Mouse (Mus musculus) kidney, adult 2 months (tissue): ENCODE results near the gene Vmn1r172. TPM values are rescaled to one million over a fixed set of nuclear protein-coding genes. Genes with fewer than 3 reads are reported as not detected.
"Not testable (repeated sequence)": the region's sequence is repeated elsewhere in the genome, so short reads cannot be mapped to it uniquely, and the experiment has no call there.

Source experiments
- DNase-seq: peaks from one replicate; pipeline ENCODE4 v3.0.0; 2021
- H3K27ac ChIP-seq: fragments of 200-500 bp; 2 replicates; pipeline ENCODE4 v1.5.1; 2012; ENCODE audit warnings: low read depth, low read length, control low read depth, inconsistent platforms; ENCODE audit not compliant: insufficient read depth
- H3K27me3 ChIP-seq: fragments of 200-500 bp; replicated peaks from 2 replicates; pipeline ENCODE4 v1.6.1; 2012; ENCODE audit warnings: mild to moderate bottlenecking, moderate library complexity, low read length, inconsistent platforms; ENCODE audit not compliant: control insufficient read depth, insufficient read depth
- H3K36me3 ChIP-seq: fragments of 200-500 bp; 2 replicates; pipeline ENCODE4 v1.6.1; 2012; ENCODE audit warnings: mild to moderate bottlenecking, moderate library complexity, low read length, inconsistent platforms; ENCODE audit not compliant: control insufficient read depth, insufficient read depth
- H3K4me1 ChIP-seq: fragments of 200-500 bp; 2 replicates; pipeline ENCODE4 v1.6.1; 2011; ENCODE audit warnings: low read length; ENCODE audit not compliant: control insufficient read depth, insufficient read depth
- H3K4me3 ChIP-seq: fragments of 200-500 bp; 2 replicates; pipeline ENCODE4 v1.5.1; 2011; ENCODE audit warnings: mild to moderate bottlenecking, low read depth, low read length, control low read depth; ENCODE audit not compliant: insufficient read depth
- CTCF ChIP-seq: fragments of 200-500 bp; conservative IDR thresholded peaks from 2 replicates; pipeline ENCODE4 v1.5.1; 2011; ENCODE audit warnings: low read depth, mild to moderate bottlenecking, control low read depth, low read length, moderate library complexity, mixed read lengths; ENCODE audit not compliant: insufficient read depth, insufficient read length
- POLR2A ChIP-seq: fragments of 200-500 bp; IDR thresholded peaks from one replicate; pipeline ENCODE4 v1.6.1; 2011; ENCODE audit warnings: low read depth, low read length, control low read depth
- WGBS: fragments of 180-500 bp; shearing (Covaris S2); methylation state at CpG from one replicate; pipeline ENCODE4 v1.1.7; 2018; 5-methylcytosine and 5-hydroxymethylcytosine counted together
- polyA plus RNA-seq: library from polyadenylated mRNA; depleted of rRNA; stranded (reverse); fragments of >200 nt; gene quantifications from 2 replicates; pipeline ENCODE4 v1.2.3, GENCODE M21; 2012; rRNA removed

The Vmn1r172 gene
- not detected in 2 replicates for polyA plus RNA-seq

DNA sequence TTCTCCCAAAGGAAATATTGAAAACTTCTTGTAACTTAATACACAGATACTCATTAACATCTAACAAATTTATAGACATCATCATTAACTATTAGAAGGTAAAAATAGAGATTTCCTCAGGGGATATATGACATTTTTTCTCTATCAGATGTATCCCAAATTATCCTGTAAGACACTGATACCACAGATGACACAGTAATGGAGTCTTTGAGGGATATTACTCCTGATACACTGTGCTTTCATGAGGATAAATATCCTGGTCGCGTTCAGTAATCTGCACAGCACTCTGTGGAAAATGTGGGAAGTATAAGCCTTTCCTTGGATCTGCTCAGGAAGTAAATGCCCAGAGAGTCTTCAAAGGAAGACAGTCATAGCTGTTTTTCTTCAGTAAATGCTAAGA lies at the start of gene Vmn1r172:
Gene Vmn1r172 (plus strand): TSS at position 301 of the 400 bp plus-strand sequence.
- Histone ChIP-seq H3K27me3 (no peaks in the 10 kb centered on the region), H3K4me3 (no peak within 1 kb of the TSS), H3K36me3 (no peaks in the 10 kb centered on the region), H3K4me1 (no peaks in the 10 kb centered on the region), H3K27ac (no peak within 1 kb of the TSS)
- WGBS, result 60% methylated on average over 2 of the region's 2 CpGs
- no peak for TF ChIP-seq POLR2A
- TF ChIP-seq CTCF, result no peak
- no peak for DNase-seq

GRCm38 (mm10) chr7:23630422-23630821 lies 27.7 kb upstream of the Vmn1r172 start, which contains the start of gene Vmn1r171:
Gene Vmn1r171, plus strand, starts transcription at chr7:23630722.
- DNase-seq, result no peak
- Histone ChIP-seq H3K27me3 (no peaks in the 10 kb centered on the region), H3K4me3 (no peak within 1 kb of the TSS), H3K36me3 (no peaks in the 10 kb centered on the region), H3K4me1 (no peaks in the 10 kb centered on the region), H3K27ac (no peak within 1 kb of the TSS)
- TF ChIP-seq POLR2A (no peak), CTCF (no peak)

GRCm38 (mm10) chr7:23700403-23700802 lies 42.3 kb downstream of the Vmn1r172 start, which contains the start of gene Vmn1r173:
Gene Vmn1r173, plus strand, starts transcription at chr7:23700703.
- not testable (repeated sequence) for H3K27ac ChIP-seq, DNase-seq, H3K4me3 ChIP-seq, H3K4me1 ChIP-seq, H3K27me3 ChIP-seq, H3K36me3 ChIP-seq
- 46% methylated on average over 1 of the region's 1 CpGs for WGBS

Other genes with a start within 250 kb of the Vmn1r172 start
- not detected in 2 replicates for gene Vmn1r167, start 151.1 kb upstream of the Vmn1r172 start, polyA plus RNA-seq
- gene Vmn1r168, start 118.6 kb upstream of the Vmn1r172 start, polyA plus RNA-seq, result not detected in 2 replicates
- not detected in 2 replicates for gene Vmn1r169, start 82.8 kb upstream of the Vmn1r172 start, polyA plus RNA-seq
- not detected in 2 replicates for gene Vmn1r170, start 52.1 kb upstream of the Vmn1r172 start, polyA plus RNA-seq
- not detected in 2 replicates for gene Vmn1r171, start 27.6 kb upstream of the Vmn1r172 start, polyA plus RNA-seq
- gene Vmn1r173, start 42.4 kb downstream of the Vmn1r172 start, polyA plus RNA-seq, result not detected in 2 replicates
- gene Vmn1r174, start 94.0 kb downstream of the Vmn1r172 start, polyA plus RNA-seq, result not detected in 2 replicates
- not detected in 2 replicates for gene Vmn1r175, start 152.3 kb downstream of the Vmn1r172 start, polyA plus RNA-seq
- gene Vmn1r176, start 179.1 kb downstream of the Vmn1r172 start, polyA plus RNA-seq, result not detected in 2 replicates
- not detected in 2 replicates for gene Vmn1r177, start 208.1 kb downstream of the Vmn1r172 start, polyA plus RNA-seq
- gene Vmn1r178, start 233.7 kb downstream of the Vmn1r172 start, polyA plus RNA-seq, result not detected in 2 replicates